Mouse (Mus musculus) embryonic facial prominence, embryonic 10.5 days (tissue): ENCODE data around the gene Dnmbp. TPM values are rescaled to one million over a fixed set of nuclear protein-coding genes. Genes with fewer than 3 reads are reported as not detected.

ENCODE experiments used
- DNase-seq: peaks from one replicate; pipeline ENCODE4 v3.0.0-alpha.2; 2017; ENCODE audit warnings: low spot score
- H3K27ac ChIP-seq: fragments of 300-500 bp; sonication (generic); replicated peaks from 2 replicates; pipeline ENCODE4 v1.5.1; 2016; ENCODE audit warnings: mild to moderate bottlenecking
- H3K27me3 ChIP-seq: fragments of 300-500 bp; sonication (generic); replicated peaks from 2 replicates; pipeline ENCODE4 v1.6.1; 2016; ENCODE audit warnings: low read depth, mild to moderate bottlenecking; ENCODE audit not compliant: poor library complexity, severe bottlenecking
- H3K36me3 ChIP-seq: fragments of 300-500 bp; sonication (generic); replicated peaks from 2 replicates; pipeline ENCODE4 v1.6.1; 2016; ENCODE audit warnings: mild to moderate bottlenecking, moderate library complexity
- H3K4me1 ChIP-seq: fragments of 300-500 bp; sonication (generic); 2 replicates; pipeline ENCODE4 v1.6.1; 2016
- H3K4me3 ChIP-seq: fragments of 300-500 bp; sonication (generic); 2 replicates; pipeline ENCODE4 v1.5.1; 2016; ENCODE audit warnings: mild to moderate bottlenecking, moderate library complexity
- H3K9me3 ChIP-seq: fragments of 300-500 bp; sonication (generic); 2 replicates; pipeline ENCODE4 v1.6.1; 2016; ENCODE audit warnings: mild to moderate bottlenecking
- WGBS: fragments of 180-500 bp; shearing (Covaris S2); methylation state at CpG from one replicate; pipeline ENCODE4 v1.1.7; 2016; 5-methylcytosine and 5-hydroxymethylcytosine counted together
- polyA plus RNA-seq: library from polyadenylated mRNA; unstranded; fragments of >200 nt; fragmentation: Nextera tagmentation; extraction: Ambion mirVana; gene quantifications from 2 replicates; pipeline ENCODE4 v1.2.1, GENCODE M21; 2016

Gene Dnmbp
- polyA plus RNA-seq: 20.4 and 20.8 TPM in 2 replicates

GRCm38 (mm10) chr19:43939769-43940689 lies at the start of gene Dnmbp:
Dnmbp (minus strand) TSS chr19:43940191.
- 3% methylated on average over 94 of the region's 94 CpGs for WGBS
- Histone ChIP-seq H3K4me1 (peaks cover 38% of the 10 kb centered on the region), H3K9me3 (no peaks in the 10 kb centered on the region), H3K27me3 (no peaks in the 10 kb centered on the region), H3K4me3 (peak within 1 kb of the TSS; percentile 86), H3K36me3 (no peaks in the 10 kb centered on the region), H3K27ac (peak within 1 kb of the TSS; percentile 86)
- peak; percentile 89 for DNase-seq

GRCm38 (mm10) chr19:43986069-43986794 lies 46.2 kb upstream of the Dnmbp start, which contains the start of gene Cpn1:
Cpn1 (minus strand) TSS chr19:43986556.
- peaks cover 29% of the 10 kb centered on the region for H3K27me3 ChIP-seq
- H3K36me3 ChIP-seq: no peaks in the 10 kb centered on the region
- peak; percentile 27 for DNase-seq
- H3K27ac ChIP-seq: no peak within 1 kb of the TSS
- H3K9me3 ChIP-seq: no peaks in the 10 kb centered on the region
- H3K4me1 ChIP-seq: peaks cover 14% of the 10 kb centered on the region
- 18% methylated on average over 30 of the region's 30 CpGs for WGBS
- peak within 1 kb of the TSS; percentile 40 for H3K4me3 ChIP-seq

- Histone ChIP-seq H3K27me3 (peaks cover 22% of the 10 kb centered on the region), H3K4me1 (peaks cover 16% of the 10 kb centered on the region), H3K27ac (no peak overlapping the region), H3K36me3 (no peaks in the 10 kb centered on the region), H3K4me3 (no peak overlapping the region), H3K9me3 (no peaks in the 10 kb centered on the region)
- no peak for DNase-seq
- WGBS: 88% methylated on average over 5 of the region's 5 CpGs
Measured at GRCm38 (mm10) chr19:43981992-43982391, 42.0 kb upstream of the Dnmbp start.

- 92% methylated on average over 17 of the region's 17 CpGs for WGBS
- peaks cover 9% of the 10 kb centered on the region for H3K27me3 ChIP-seq
Measured at GRCm38 (mm10) chr19:43980711-43981110, 40.7 kb upstream of the Dnmbp start.

GRCm38 (mm10) chr19:43977799-43978198 lies 37.8 kb upstream of the Dnmbp start:
- Histone ChIP-seq H3K36me3 (no peaks in the 10 kb centered on the region), H3K27ac (no peak overlapping the region), H3K9me3 (no peaks in the 10 kb centered on the region), H3K27me3 (no peaks in the 10 kb centered on the region), H3K4me3 (no peak overlapping the region), H3K4me1 (0 out of 2 replicates have a peak, but pooled peaks cover 5% of the 10 kb centered on the region)
- 86% methylated on average over 3 of the region's 3 CpGs for WGBS
- DNase-seq: no peak

More at GRCm38 (mm10) chr19:43980711-43981110, 40.7 kb upstream of the Dnmbp start:
- no peak for DNase-seq
- peaks cover 12% of the 10 kb centered on the region; the same call in 1 of the 2 replicates for H3K4me1 ChIP-seq
- H3K4me3 ChIP-seq: no peak overlapping the region
- no peaks in the 10 kb centered on the region for H3K36me3 ChIP-seq
- no peaks in the 10 kb centered on the region for H3K9me3 ChIP-seq
- no peak overlapping the region for H3K27ac ChIP-seq

GRCm38 (mm10) chr19:43976661-43977060 lies 36.7 kb upstream of the Dnmbp start:
- Histone ChIP-seq H3K27ac (no peak overlapping the region), H3K4me1 (0 out of 2 replicates have a peak, but pooled peaks cover 5% of the 10 kb centered on the region), H3K36me3 (no peaks in the 10 kb centered on the region), H3K27me3 (no peaks in the 10 kb centered on the region), H3K4me3 (no peak overlapping the region), H3K9me3 (no peaks in the 10 kb centered on the region)
- DNase-seq: no peak
- 84% methylated on average over 6 of the region's 6 CpGs for WGBS

- DNase-seq: no peak
- Histone ChIP-seq H3K36me3 (no peaks in the 10 kb centered on the region), H3K27ac (no peak overlapping the region), H3K9me3 (no peaks in the 10 kb centered on the region), H3K4me3 (no peak overlapping the region), H3K4me1 (0 out of 2 replicates have a peak, but pooled peaks cover 5% of the 10 kb centered on the region), H3K27me3 (no peaks in the 10 kb centered on the region)
- WGBS: 90% methylated on average over 6 of the region's 6 CpGs
Measured at GRCm38 (mm10) chr19:43974221-43974620, 34.2 kb upstream of the Dnmbp start.

- no peaks in the 10 kb centered on the region for H3K36me3 ChIP-seq
- H3K9me3 ChIP-seq: no peaks in the 10 kb centered on the region
- H3K27ac ChIP-seq: no peak overlapping the region
- no peak overlapping the region for H3K4me3 ChIP-seq
- 88% methylated on average over 9 of the region's 9 CpGs for WGBS
- H3K4me1 ChIP-seq: 0 out of 2 replicates have a peak, but pooled peaks cover 5% of the 10 kb centered on the region
- H3K27me3 ChIP-seq: no peaks in the 10 kb centered on the region
- DNase-seq: no peak
Measured at GRCm38 (mm10) chr19:43973711-43974110, 33.7 kb upstream of the Dnmbp start.

GRCm38 (mm10) chr19:43972129-43972528 lies 32.1 kb upstream of the Dnmbp start:
- no peaks in the 10 kb centered on the region for H3K36me3 ChIP-seq
- DNase-seq: no peak
- no peak overlapping the region for H3K4me3 ChIP-seq
- no peaks in the 10 kb centered on the region for H3K9me3 ChIP-seq
- H3K27ac ChIP-seq: no peak overlapping the region
- WGBS: 93% methylated on average over 8 of the region's 8 CpGs
- peaks cover 4% of the 10 kb centered on the region; the same call in 1 of the 2 replicates for H3K27me3 ChIP-seq
- H3K4me1 ChIP-seq: 0 out of 2 replicates have a peak, but pooled peaks cover 7% of the 10 kb centered on the region

GRCm38 (mm10) chr19:43968436-43969026 lies 28.5 kb upstream of the Dnmbp start:
- Histone ChIP-seq H3K36me3 (no peaks in the 10 kb centered on the region), H3K9me3 (no peaks in the 10 kb centered on the region), H3K4me1 (0 out of 2 replicates have a peak, but pooled peaks cover 4% of the 10 kb centered on the region), H3K4me3 (no peak overlapping the region), H3K27me3 (peaks cover 7% of the 10 kb centered on the region; the same call in 1 of the 2 replicates), H3K27ac (peak overlapping the region; percentile 35; the same call in 1 of the 2 replicates)
- 52% methylated on average over 10 of the region's 11 CpGs for WGBS
- no peak for DNase-seq

- no peak overlapping the region for H3K27ac ChIP-seq
- 0 out of 2 replicates have a peak, but pooled peaks cover 4% of the 10 kb centered on the region for H3K4me1 ChIP-seq
- no peaks in the 10 kb centered on the region for H3K9me3 ChIP-seq
- no peak overlapping the region for H3K4me3 ChIP-seq
- 79% methylated on average over 2 of the region's 2 CpGs for WGBS
- H3K36me3 ChIP-seq: no peaks in the 10 kb centered on the region
- no peak for DNase-seq
- peaks cover 7% of the 10 kb centered on the region; the same call in 1 of the 2 replicates for H3K27me3 ChIP-seq
Measured at GRCm38 (mm10) chr19:43966481-43966880, 26.5 kb upstream of the Dnmbp start.
